Mouse (Mus musculus): ENCODE data around the gene Vps13c. TPM values are rescaled to one million over a fixed set of nuclear protein-coding genes. Genes with fewer than 3 reads are reported as not detected.

Vps13c gene
- polyA plus RNA-seq, 1 experiment, result 4.0 TPM

GRCm38 (mm10) chr9:67799078-67799819 is 40.9 kb upstream of the Vps13c start:
- TF ChIP-seq CTCF (IDR thresholded peaks at IDR 0.05; ENCODE audit: extremely low read depth, insufficient read depth, insufficient read length, insufficient replicate concordance), result no peak
- TF ChIP-seq POLR2A (IDR thresholded peaks at IDR 0.05; ENCODE audit: low read depth, low read length), result no peak
- Histone ChIP-seq H3K27ac (ENCODE audit: insufficient read depth, low read length) (no peak overlapping the region), H3K36me3 (ENCODE audit: control insufficient read depth, insufficient read depth, low read length) (no peaks in the 10 kb centered on the region), H3K27me3 (ENCODE audit: control insufficient read depth, insufficient read depth, low read length) (no peaks in the 10 kb centered on the region), H3K4me1 (ENCODE audit: control insufficient read depth, insufficient read depth, insufficient read length) (no peaks in the 10 kb centered on the region), H3K4me3 (ENCODE audit: extremely low read depth, insufficient read depth, insufficient read length) (no peak overlapping the region)
- WGBS, result 49% methylated on average over 14 of the region's 14 CpGs
- peak in 1 of 2 experiments; percentile 28 for DNase-seq (ENCODE audit: low read depth in 1 of 2, low spot score in 2 of 2)

GRCm38 (mm10) chr9:67802241-67802640 is 38.0 kb upstream of the Vps13c start:
- H3K27ac ChIP-seq (ENCODE audit: insufficient read depth, low read length), result no peak overlapping the region
- no peak for TF ChIP-seq POLR2A (IDR thresholded peaks at IDR 0.05; ENCODE audit: low read depth, low read length)
- 0 out of 2 replicates have a peak, but pooled peaks have one; percentile 24 for TF ChIP-seq CTCF (IDR thresholded peaks at IDR 0.05; ENCODE audit: extremely low read depth, insufficient read depth, insufficient read length, insufficient replicate concordance)
- no peaks in the 10 kb centered on the region for H3K27me3 ChIP-seq (ENCODE audit: control insufficient read depth, insufficient read depth, low read length)
- no peak overlapping the region for H3K4me3 ChIP-seq (ENCODE audit: extremely low read depth, insufficient read depth, insufficient read length)
- 37% methylated on average over 6 of the region's 6 CpGs for WGBS
- no peaks in the 10 kb centered on the region for H3K36me3 ChIP-seq (ENCODE audit: control insufficient read depth, insufficient read depth, low read length)
- H3K4me1 ChIP-seq (ENCODE audit: control insufficient read depth, insufficient read depth, insufficient read length), result no peaks in the 10 kb centered on the region
- peak; percentile 15 to 34 for DNase-seq (ENCODE audit: low read depth in 1 of 2, low spot score in 2 of 2)

- no peak for TF ChIP-seq POLR2A (IDR thresholded peaks at IDR 0.05; ENCODE audit: low read depth, low read length)
- TF ChIP-seq CTCF (IDR thresholded peaks at IDR 0.05; ENCODE audit: extremely low read depth, insufficient read depth, insufficient read length, insufficient replicate concordance), result no peak
- 80% methylated on average over 5 of the region's 5 CpGs for WGBS
- H3K4me3 ChIP-seq (ENCODE audit: extremely low read depth, insufficient read depth, insufficient read length), result no peak overlapping the region
- H3K4me1 ChIP-seq (ENCODE audit: control insufficient read depth, insufficient read depth, insufficient read length), result no peaks in the 10 kb centered on the region
- no peaks in the 10 kb centered on the region for H3K27me3 ChIP-seq (ENCODE audit: control insufficient read depth, insufficient read depth, low read length)
- no peaks in the 10 kb centered on the region for H3K36me3 ChIP-seq (ENCODE audit: control insufficient read depth, insufficient read depth, low read length)
- no peak for DNase-seq (ENCODE audit: low read depth in 1 of 2, low spot score in 2 of 2)
- H3K27ac ChIP-seq (ENCODE audit: insufficient read depth, low read length), result no peak overlapping the region
These were observed 33.2 kb upstream of the Vps13c start for GRCm38 (mm10) chr9:67807000-67807399.

GRCm38 (mm10) chr9:67810527-67810926 is 29.7 kb upstream of the Vps13c start:
- no peak for DNase-seq (ENCODE audit: low read depth in 1 of 2, low spot score in 2 of 2)
- Histone ChIP-seq H3K4me1 (ENCODE audit: control insufficient read depth, insufficient read depth, insufficient read length) (no peaks in the 10 kb centered on the region), H3K27me3 (ENCODE audit: control insufficient read depth, insufficient read depth, low read length) (0 out of 2 replicates have a peak, but pooled peaks cover 1% of the 10 kb centered on the region), H3K27ac (ENCODE audit: insufficient read depth, low read length) (no peak overlapping the region), H3K4me3 (ENCODE audit: extremely low read depth, insufficient read depth, insufficient read length) (no peak overlapping the region), H3K36me3 (ENCODE audit: control insufficient read depth, insufficient read depth, low read length) (no peaks in the 10 kb centered on the region)
- TF ChIP-seq CTCF (IDR thresholded peaks at IDR 0.05; ENCODE audit: extremely low read depth, insufficient read depth, insufficient read length, insufficient replicate concordance), result no peak
- TF ChIP-seq POLR2A (IDR thresholded peaks at IDR 0.05; ENCODE audit: low read depth, low read length), result no peak
- 75% methylated on average over 6 of the region's 6 CpGs for WGBS

- no peak for DNase-seq (ENCODE audit: low read depth in 1 of 2, low spot score in 2 of 2)
- H3K4me1 ChIP-seq (ENCODE audit: control insufficient read depth, insufficient read depth, insufficient read length), result no peaks in the 10 kb centered on the region
- no peak overlapping the region for H3K4me3 ChIP-seq (ENCODE audit: extremely low read depth, insufficient read depth, insufficient read length)
- H3K27ac ChIP-seq (ENCODE audit: insufficient read depth, low read length), result no peak overlapping the region
- no peak for TF ChIP-seq POLR2A (IDR thresholded peaks at IDR 0.05; ENCODE audit: low read depth, low read length)
- TF ChIP-seq CTCF (IDR thresholded peaks at IDR 0.05; ENCODE audit: extremely low read depth, insufficient read depth, insufficient read length, insufficient replicate concordance), result no peak
- 95% methylated on average over 3 of the region's 3 CpGs for WGBS
- H3K36me3 ChIP-seq (ENCODE audit: control insufficient read depth, insufficient read depth, low read length), result no peaks in the 10 kb centered on the region
- H3K27me3 ChIP-seq (ENCODE audit: control insufficient read depth, insufficient read depth, low read length), result 0 out of 2 replicates have a peak, but pooled peaks cover 1% of the 10 kb centered on the region
These were observed 29.1 kb upstream of the Vps13c start for GRCm38 (mm10) chr9:67811116-67811515.

GRCm38 (mm10) chr9:67813171-67813570 is 27.0 kb upstream of the Vps13c start:
- H3K27me3 ChIP-seq (ENCODE audit: control insufficient read depth, insufficient read depth, low read length), result 0 out of 2 replicates have a peak, but pooled peaks cover 1% of the 10 kb centered on the region
- H3K4me3 ChIP-seq (ENCODE audit: extremely low read depth, insufficient read depth, insufficient read length), result no peak overlapping the region
- no peak overlapping the region for H3K27ac ChIP-seq (ENCODE audit: insufficient read depth, low read length)
- 87% methylated on average over 4 of the region's 4 CpGs for WGBS
- no peak for DNase-seq (ENCODE audit: low read depth in 1 of 2, low spot score in 2 of 2)
- no peak for TF ChIP-seq POLR2A (IDR thresholded peaks at IDR 0.05; ENCODE audit: low read depth, low read length)
- no peak for TF ChIP-seq CTCF (IDR thresholded peaks at IDR 0.05; ENCODE audit: extremely low read depth, insufficient read depth, insufficient read length, insufficient replicate concordance)
- H3K4me1 ChIP-seq (ENCODE audit: control insufficient read depth, insufficient read depth, insufficient read length), result no peaks in the 10 kb centered on the region
- H3K36me3 ChIP-seq (ENCODE audit: control insufficient read depth, insufficient read depth, low read length), result no peaks in the 10 kb centered on the region
